ENCODE assay signal across 9 mouse cellular contexts in the genomic region with DNA sequence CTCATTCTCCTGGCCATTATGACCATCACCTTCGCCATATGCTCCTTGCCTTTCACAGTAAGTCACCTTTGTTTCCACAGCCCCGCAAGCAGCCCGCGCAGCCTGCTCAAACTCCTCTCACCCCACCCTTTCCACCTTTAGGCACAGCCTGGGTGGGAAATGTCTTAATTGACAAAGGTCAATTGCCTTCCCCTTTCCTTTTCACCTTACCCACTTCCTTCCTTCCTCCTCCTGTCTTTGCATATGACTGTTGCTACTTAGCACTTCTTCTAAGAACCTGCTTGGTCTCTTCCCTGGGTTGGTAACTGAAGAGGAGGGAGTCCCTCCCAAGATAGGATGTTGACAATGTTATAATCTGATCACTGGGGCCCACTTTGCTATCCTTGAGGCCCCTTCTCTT. TPM values are rescaled to one million over a fixed set of nuclear protein-coding genes. Genes with fewer than 3 reads are reported as not detected.
A peak's percentile ranks its signal among the peaks of the same experiment; 100 is the strongest.
DNase-seq lines count a peak whose midpoint lies in the region; ATAC-seq and TF ChIP-seq lines count a peak whose summit lies in the region.
"Had no signal": no experiment of that assay in that cellular context is flagged by ENCODE, and none has a peak within 500 bp of the region (broad histone marks: within the 10 kb centered on the region; RNA-seq: fewer than 3 reads in every experiment).

No protein-coding gene starts in this region.

- no peak for ATAC-seq in kidney, embryonic 14.5 days (ENCODE audit: low FRiP score, low TSS enrichment)
- ATAC-seq in hindbrain, postnatal 0 days: 0 out of 2 replicates have a peak, but pooled peaks have one; percentile 2
- ATAC-seq in midbrain, embryonic 15.5 days (replicated peaks): peak; percentile 38
- ATAC-seq: Patski had no signal

- no peaks in the 10 kb centered on the region for H3K9me3 ChIP-seq in kidney, embryonic 14.5 days (ENCODE audit: control insufficient read depth, low read length)
- no peaks in the 10 kb centered on the region for H3K9me3 ChIP-seq in hindbrain, postnatal 0 days (ENCODE audit: low read length)
- no peaks in the 10 kb centered on the region for H3K9me3 ChIP-seq in midbrain, embryonic 15.5 days

- 37% methylated on average over 4 of the region's 4 CpGs for WGBS in kidney, embryonic 14.5 days
- WGBS in bone marrow, adult 2 months: 25% methylated on average over 4 of the region's 4 CpGs
- 53% methylated on average over 4 of the region's 4 CpGs for WGBS in hindbrain, postnatal 0 days
- 37% methylated on average over 4 of the region's 4 CpGs for WGBS in midbrain, embryonic 15.5 days

- peaks cover 15% of the 10 kb centered on the region for H3K27me3 ChIP-seq in kidney, embryonic 14.5 days (ENCODE audit: control insufficient read depth, insufficient read depth, low read length)
- 0 out of 2 replicates have a peak, but pooled peaks cover 4% of the 10 kb centered on the region for H3K27me3 ChIP-seq in hindbrain, postnatal 0 days (ENCODE audit: insufficient read depth, low read length)
- H3K27me3 ChIP-seq in midbrain, embryonic 15.5 days (replicated peaks): peaks cover 12% of the 10 kb centered on the region

- peak overlapping the region; percentile 48 for H3K4me3 ChIP-seq in kidney, embryonic 14.5 days (ENCODE audit: low read length)
- H3K4me3 ChIP-seq in bone marrow, adult 2 months (replicated peaks; ENCODE audit: control insufficient read depth, low read depth, low read length): peak overlapping the region; percentile 95
- H3K4me3 ChIP-seq in hindbrain, postnatal 0 days (ENCODE audit: low read length): peak overlapping the region; percentile 47
- peak overlapping the region; percentile 49 for H3K4me3 ChIP-seq in midbrain, embryonic 15.5 days

- H3K36me3 ChIP-seq in kidney, embryonic 14.5 days (ENCODE audit: control insufficient read depth, insufficient read depth, low read length): no peaks in the 10 kb centered on the region
- H3K36me3 ChIP-seq in hindbrain, postnatal 0 days (ENCODE audit: insufficient read depth, low read length): no peaks in the 10 kb centered on the region
- no peaks in the 10 kb centered on the region for H3K36me3 ChIP-seq in midbrain, embryonic 15.5 days (replicated peaks)

- peak overlapping the region; percentile 56 for H3K4me2 ChIP-seq in kidney, embryonic 14.5 days (replicated peaks; ENCODE audit: low read depth, low read length)
- peak overlapping the region; percentile 95 for H3K4me2 ChIP-seq in hindbrain, postnatal 0 days (ENCODE audit: low read depth, low read length)
- peak overlapping the region; percentile 73 for H3K4me2 ChIP-seq in midbrain, embryonic 15.5 days

- no peak overlapping the region for H3K9ac ChIP-seq in kidney, embryonic 14.5 days (ENCODE audit: low read depth, low read length)
- H3K9ac ChIP-seq in hindbrain, postnatal 0 days (replicated peaks; ENCODE audit: low read length): peak overlapping the region; percentile 44
- H3K9ac ChIP-seq in midbrain, embryonic 15.5 days: peak overlapping the region; percentile 36

- TF ChIP-seq CTCF in bone marrow, adult 2 months (IDR thresholded peaks at IDR 0.05; ENCODE audit: control insufficient read depth, insufficient read depth, low read length): no peak
- no peak for TF ChIP-seq CTCF in hindbrain, postnatal 0 days (IDR thresholded peaks at IDR 0.05; ENCODE audit: low read depth)

- H3K4me1 ChIP-seq in kidney, embryonic 14.5 days (ENCODE audit: control insufficient read depth, insufficient read depth, low read length): peaks cover 10% of the 10 kb centered on the region
- peaks cover 3% of the 10 kb centered on the region; the same call in 1 of the 2 replicates for H3K4me1 ChIP-seq in bone marrow, adult 2 months (ENCODE audit: control insufficient read depth, insufficient read depth, low read length)
- peaks cover 11% of the 10 kb centered on the region for H3K4me1 ChIP-seq in hindbrain, postnatal 0 days (ENCODE audit: insufficient read depth, low read length)
- peaks cover 10% of the 10 kb centered on the region; the same call in 1 of the 2 replicates for H3K4me1 ChIP-seq in midbrain, embryonic 15.5 days

- no peak overlapping the region for H3K27ac ChIP-seq in kidney, embryonic 14.5 days (ENCODE audit: low read depth, low read length)
- peak overlapping the region; percentile 95 for H3K27ac ChIP-seq in bone marrow, adult 2 months (ENCODE audit: control insufficient read depth, insufficient read depth, low read depth, low read length, poor library complexity)
- no peak overlapping the region for H3K27ac ChIP-seq in hindbrain, postnatal 0 days
- no peak overlapping the region for H3K27ac ChIP-seq in midbrain, embryonic 15.5 days

- DNase-seq in kidney, postnatal 36 days: no peak
- no peak for DNase-seq in hindbrain, postnatal 0 days (ENCODE audit: low spot score)
- DNase-seq in ovary, postnatal 14 days (ENCODE audit: low spot score): no peak
- no peak for DNase-seq in right cerebral cortex, postnatal 14 days
- DNase-seq in MN1 (ENCODE audit: low spot score): no peak

- no peak; the same call in 1 of the 2 replicates for TF ChIP-seq POLR2A in bone marrow, adult 2 months (IDR thresholded peaks at IDR 0.05; ENCODE audit: borderline replicate concordance, control insufficient read depth, low read depth, low read length)

RNA-seq across cellular contexts. Expression of a gene that starts 1.8 kb away (rescaled TPM):
- polyA plus RNA-seq in kidney, embryonic 14.5 days (2014; fragmentation: Nextera tagmentation; extraction: Ambion mirVana): 0.37 and 0.42 TPM in 2 replicates
- polyA plus RNA-seq in bone marrow, adult 2 months (2011; ENCODE audit: insufficient read depth, insufficient read length, low replicate concordance, missing spikeins): 1.3 and 3.7 TPM in 2 replicates
- 1.0 and 1.7 TPM in 2 replicates for total RNA-seq in hindbrain, postnatal 0 days (2014; rRNA removed)
- polyA plus RNA-seq in hindbrain, postnatal 0 days (2015; fragmentation: Nextera tagmentation; extraction: Ambion mirVana): 0.68 and 0.72 TPM in 2 replicates
- polyA plus RNA-seq in midbrain, embryonic 15.5 days (2015; fragmentation: Nextera tagmentation; extraction: Ambion mirVana): 0.93 and 1.00 TPM in 2 replicates
